Mouse (Mus musculus): ENCODE data around the gene Eps8. TPM values are rescaled to one million over a fixed set of nuclear protein-coding genes. Genes with fewer than 3 reads are reported as not detected.

Eps8 gene
- total and polyA plus RNA-seq, 3 experiments, result 0.08 to 0.15 TPM; not detected in 1

DNA sequence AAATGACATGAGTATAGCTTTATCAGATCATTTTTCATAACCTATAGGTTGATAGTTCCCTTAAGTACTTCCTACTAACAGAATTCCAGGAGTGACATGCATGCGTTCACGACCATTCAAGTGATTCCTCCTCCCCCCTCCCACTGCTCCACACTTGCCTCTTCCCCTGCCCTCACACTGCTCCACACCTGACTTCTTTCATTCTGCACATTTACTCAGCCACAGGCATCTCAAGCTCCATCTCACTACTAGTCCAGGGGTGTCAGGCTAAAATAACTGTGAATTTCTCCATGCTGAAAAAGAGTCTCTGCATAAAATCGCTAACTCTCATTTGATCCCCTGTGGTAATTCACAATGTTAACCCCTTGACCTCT, 65.4 kb downstream of the Eps8 start:
- Histone ChIP-seq H3K9ac (ENCODE audit: control insufficient read depth, low read depth, low read length, poor library complexity, severe bottlenecking) (no peak overlapping the region), H3K27me3 (ENCODE audit: control insufficient read depth in 1 of 2, insufficient read depth in 2 of 2, low read length in 2 of 2) (no peaks in the 10 kb centered on the region), H3K9me3 (replicated peaks; ENCODE audit: insufficient read depth, low read length) (no peaks in the 10 kb centered on the region), H3K27ac (ENCODE audit: control insufficient read depth, low read depth, low read length) (no peak overlapping the region), H3K4me1 (ENCODE audit: control insufficient read depth in 1 of 2, insufficient read depth in 2 of 2, low read length in 2 of 2) (no peaks in the 10 kb centered on the region), H3K79me2 (ENCODE audit: control insufficient read depth, insufficient read depth, low read length, poor library complexity) (no peaks in the 10 kb centered on the region), H3K4me3 (ENCODE audit: control insufficient read depth in 1 of 2, insufficient read depth in 1 of 2, low read depth in 2 of 2, low read length in 2 of 2) (no peak overlapping the region), H3K36me3 (ENCODE audit: control insufficient read depth in 1 of 2, insufficient read depth in 2 of 2, low read length in 2 of 2) (no peaks in the 10 kb centered on the region)
- no peak for DNase-seq (ENCODE audit: low read depth, low spot score)
- TF ChIP-seq SIN3A (IDR thresholded peaks at IDR 0.05; ENCODE audit: low read length), result no peak
- no peak for TF ChIP-seq KAT2A (conservative IDR thresholded peaks at IDR 0.05; ENCODE audit: low read depth, low read length)
- TF ChIP-seq ZC3H11A (IDR thresholded peaks at IDR 0.05; ENCODE audit: low read depth, low read length), result no peak
- no peak for TF ChIP-seq TBP (IDR thresholded peaks at IDR 0.05; ENCODE audit: low read depth, low read length)
- TF ChIP-seq TCF12 (IDR thresholded peaks at IDR 0.05; ENCODE audit: low read depth, low read length), result no peak
- TF ChIP-seq MYB (IDR thresholded peaks at IDR 0.05; ENCODE audit: low read depth, low read length), result no peak
- no peak for TF ChIP-seq MAFK (IDR thresholded peaks at IDR 0.05; ENCODE audit: borderline replicate concordance, low read depth, low read length)
- TF ChIP-seq MAZ (IDR thresholded peaks at IDR 0.05; ENCODE audit: low read depth, low read length), result no peak
- TF ChIP-seq GATA1 (IDR thresholded peaks at IDR 0.05; ENCODE audit: low read depth, low read length), result no peak
- TF ChIP-seq JUND (IDR thresholded peaks at IDR 0.05; ENCODE audit: low read depth, low read length), result no peak
- TF ChIP-seq POLR2AphosphoS5 (IDR thresholded peaks at IDR 0.05; ENCODE audit: borderline replicate concordance, low read depth, low read length), result no peak
- no peak for TF ChIP-seq MAX (IDR thresholded peaks at IDR 0.05; ENCODE audit: low read length)
- TF ChIP-seq UBTF (IDR thresholded peaks at IDR 0.05; ENCODE audit: borderline replicate concordance, insufficient read depth, low read depth, low read length), result no peak
- no peak for TF ChIP-seq RAD21 (IDR thresholded peaks at IDR 0.05; ENCODE audit: low read depth, low read length)
- no peak for TF ChIP-seq NRF1 (IDR thresholded peaks at IDR 0.05; ENCODE audit: insufficient read depth, low read depth, low read length, poor library complexity, severe bottlenecking)
- no peak for TF ChIP-seq GABPA (IDR thresholded peaks at IDR 0.05; ENCODE audit: low read depth, low read length)

DNA sequence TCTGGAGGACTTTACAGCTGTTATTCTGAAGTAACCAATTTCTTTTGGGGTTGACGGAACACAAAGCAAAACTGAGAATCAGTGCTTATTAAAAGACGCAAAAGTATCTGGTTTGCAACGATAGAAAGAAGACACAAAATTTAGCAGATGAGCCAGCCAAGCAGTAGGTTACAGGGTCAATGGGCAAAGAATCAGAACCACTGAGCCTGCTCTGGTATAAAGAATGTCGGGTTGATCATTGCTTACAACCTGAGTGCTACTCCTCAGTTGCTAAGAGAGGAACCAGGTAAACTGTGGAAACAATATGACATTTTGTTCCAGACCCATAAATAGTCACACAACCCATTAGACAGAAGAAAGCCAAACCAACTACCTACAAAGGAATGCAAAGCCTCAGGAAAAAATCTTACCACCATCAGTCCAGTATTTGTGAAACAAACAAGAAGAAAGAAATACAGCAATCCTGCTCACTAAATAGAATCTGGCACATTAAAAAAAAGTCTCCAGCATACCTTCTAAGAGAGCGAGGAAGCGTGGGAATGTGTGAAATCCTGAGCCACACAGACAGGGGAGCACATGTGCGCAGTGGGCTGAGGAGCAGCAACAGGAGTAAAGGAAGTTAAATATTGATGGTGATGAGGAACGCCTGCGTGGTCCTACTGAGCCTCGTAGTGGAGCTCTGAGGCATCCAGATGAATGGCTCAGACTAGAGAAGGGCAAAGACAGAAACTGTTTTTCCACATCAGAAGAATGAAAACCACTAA, 66.0 kb downstream of the Eps8 start:
- TF ChIP-seq CTCF (IDR thresholded peaks at IDR 0.05 in 2 of 3, conservative IDR thresholded peaks at IDR 0.05 in 1 of 3; ENCODE audit: control insufficient read depth in 1 of 3, insufficient read depth in 1 of 3, low read depth in 2 of 3, low read length in 3 of 3, poor library complexity in 1 of 3, severe bottlenecking in 1 of 3) (no peak), MAX (IDR thresholded peaks at IDR 0.05; ENCODE audit: low read length) (no peak), POLR2AphosphoS2 (IDR thresholded peaks at IDR 0.05; ENCODE audit: low read length) (no peak), TBP (IDR thresholded peaks at IDR 0.05; ENCODE audit: low read depth, low read length) (no peak), SMC3 (IDR thresholded peaks at IDR 0.05; ENCODE audit: low read depth, low read length) (no peak), E2F4 (IDR thresholded peaks at IDR 0.05; ENCODE audit: borderline replicate concordance, low read depth, low read length) (no peak), USF2 (IDR thresholded peaks at IDR 0.05; ENCODE audit: borderline replicate concordance in 1 of 2, insufficient read depth in 1 of 2, low read depth in 1 of 2, low read length in 2 of 2) (no peak), CHD1 (IDR thresholded peaks at IDR 0.05; ENCODE audit: low read depth, low read length) (no peak), MEF2A (IDR thresholded peaks at IDR 0.05; ENCODE audit: extremely low read depth, insufficient replicate concordance, low read depth, low read length, poor library complexity, severe bottlenecking) (no peak), RAD21 (IDR thresholded peaks at IDR 0.05; ENCODE audit: low read depth, low read length) (no peak), TCF12 (IDR thresholded peaks at IDR 0.05; ENCODE audit: low read depth, low read length) (no peak), MXI1 (IDR thresholded peaks at IDR 0.05; ENCODE audit: low read depth, low read length) (no peak), NELFE (IDR thresholded peaks at IDR 0.05; ENCODE audit: low read depth, low read length) (no peak), UBTF (IDR thresholded peaks at IDR 0.05; ENCODE audit: borderline replicate concordance, insufficient read depth, low read depth, low read length) (no peak), BHLHE40 (IDR thresholded peaks at IDR 0.05; ENCODE audit: borderline replicate concordance, low read depth, low read length) (no peak), MYB (IDR thresholded peaks at IDR 0.05; ENCODE audit: low read depth, low read length) (no peak), SIN3A (IDR thresholded peaks at IDR 0.05; ENCODE audit: low read length) (no peak), ZNF384 (IDR thresholded peaks at IDR 0.05; ENCODE audit: low read depth, low read length) (no peak), MAFK (IDR thresholded peaks at IDR 0.05; ENCODE audit: borderline replicate concordance, low read depth, low read length) (no peak)
- DNase-seq (ENCODE audit: low read depth, low spot score), result no peak
- H3K79me2 ChIP-seq (ENCODE audit: control insufficient read depth, insufficient read depth, low read length, poor library complexity), result no peaks in the 10 kb centered on the region

More for the DNA sequence above, 66.0 kb downstream of the Eps8 start:
- no peak overlapping the region for H3K9ac ChIP-seq (ENCODE audit: control insufficient read depth, low read depth, low read length, poor library complexity, severe bottlenecking)
- no peak overlapping the region for H3K4me3 ChIP-seq (ENCODE audit: control insufficient read depth in 1 of 2, insufficient read depth in 1 of 2, low read depth in 2 of 2, low read length in 2 of 2)
- H3K27me3 ChIP-seq (ENCODE audit: control insufficient read depth in 1 of 2, insufficient read depth in 2 of 2, low read length in 2 of 2), result no peaks in the 10 kb centered on the region
- H3K36me3 ChIP-seq (ENCODE audit: control insufficient read depth in 1 of 2, insufficient read depth in 2 of 2, low read length in 2 of 2), result no peaks in the 10 kb centered on the region
- H3K27ac ChIP-seq (ENCODE audit: control insufficient read depth, low read depth, low read length), result no peak overlapping the region
- no peaks in the 10 kb centered on the region for H3K4me1 ChIP-seq (ENCODE audit: control insufficient read depth in 1 of 2, insufficient read depth in 2 of 2, low read length in 2 of 2)
- H3K9me3 ChIP-seq (replicated peaks; ENCODE audit: insufficient read depth, low read length), result no peaks in the 10 kb centered on the region
